Mouse (Mus musculus): ENCODE data around the gene Hinfp. TPM values are rescaled to one million over a fixed set of nuclear protein-coding genes. Genes with fewer than 3 reads are reported as not detected.
A peak's percentile ranks its signal among the peaks of the same experiment; 100 is the strongest.

Gene Hinfp
- polyA plus RNA-seq, 1 experiment from 2014 or later = 10.0 TPM

GRCm38 (mm10) chr9:44286256-44286850 is 19.1 kb downstream of the Hinfp start:
- no peak for ATAC-seq
- DNase-seq (ENCODE audit: low spot score) = no peak
- Histone ChIP-seq H3K36me3 (ENCODE audit: insufficient read depth, low read length) (no peaks in the 10 kb centered on the region), H3K4me2 (replicated peaks; ENCODE audit: low read depth, low read length) (no peak overlapping the region), H3K27me3 (replicated peaks; ENCODE audit: insufficient read depth, low read length) (peaks cover 12% of the 10 kb centered on the region), H3K4me1 (ENCODE audit: insufficient read depth, low read depth, low read length) (peaks cover 14% of the 10 kb centered on the region; the same call in 1 of the 2 replicates), H3K9me3 (ENCODE audit: low read length) (no peaks in the 10 kb centered on the region), H3K27ac (ENCODE audit: low read length) (no peak overlapping the region), H3K9ac (replicated peaks; ENCODE audit: low read depth) (no peak overlapping the region), H3K4me3 (ENCODE audit: low read depth, low read length) (no peak overlapping the region)
- WGBS = 10% methylated on average over 6 of the region's 6 CpGs
- no peak for TF ChIP-seq CTCF (IDR thresholded peaks at IDR 0.05)
- no peak for TF ChIP-seq EP300 (IDR thresholded peaks at IDR 0.05)

GRCm38 (mm10) chr9:44283183-44283582 is 22.3 kb downstream of the Hinfp start:
- H3K27me3 ChIP-seq (replicated peaks; ENCODE audit: insufficient read depth, low read length) = peaks cover 12% of the 10 kb centered on the region
- DNase-seq (ENCODE audit: low spot score) (no peak), ATAC-seq (no peak)
- no peak overlapping the region for H3K9ac ChIP-seq (replicated peaks; ENCODE audit: low read depth)
- H3K27ac ChIP-seq (ENCODE audit: low read length) = no peak overlapping the region
- no peaks in the 10 kb centered on the region for H3K9me3 ChIP-seq (ENCODE audit: low read length)
- TF ChIP-seq CTCF (IDR thresholded peaks at IDR 0.05) = no peak
- TF ChIP-seq EP300 (IDR thresholded peaks at IDR 0.05) = no peak
- H3K4me3 ChIP-seq (ENCODE audit: low read depth, low read length) = no peak overlapping the region
- no peak overlapping the region for H3K4me2 ChIP-seq (replicated peaks; ENCODE audit: low read depth, low read length)
- peaks cover 11% of the 10 kb centered on the region; the same call in 1 of the 2 replicates for H3K4me1 ChIP-seq (ENCODE audit: insufficient read depth, low read depth, low read length)
- WGBS = 52% methylated on average over 5 of the region's 5 CpGs
- H3K36me3 ChIP-seq (ENCODE audit: insufficient read depth, low read length) = no peaks in the 10 kb centered on the region

- Histone ChIP-seq H3K4me1 (ENCODE audit: insufficient read depth, low read depth, low read length) (peaks cover 7% of the 10 kb centered on the region; the same call in 1 of the 2 replicates), H3K27me3 (replicated peaks; ENCODE audit: insufficient read depth, low read length) (no peaks in the 10 kb centered on the region), H3K4me3 (ENCODE audit: low read depth, low read length) (no peak overlapping the region), H3K4me2 (replicated peaks; ENCODE audit: low read depth, low read length) (no peak overlapping the region), H3K9me3 (ENCODE audit: low read length) (no peaks in the 10 kb centered on the region), H3K36me3 (ENCODE audit: insufficient read depth, low read length) (no peaks in the 10 kb centered on the region), H3K27ac (ENCODE audit: low read length) (no peak overlapping the region), H3K9ac (replicated peaks; ENCODE audit: low read depth) (no peak overlapping the region)
- ATAC-seq = no peak
- WGBS = 85% methylated on average over 4 of the region's 4 CpGs
- no peak for TF ChIP-seq CTCF (IDR thresholded peaks at IDR 0.05)
- no peak for TF ChIP-seq EP300 (IDR thresholded peaks at IDR 0.05)
- DNase-seq (ENCODE audit: low spot score) = no peak
Observed at GRCm38 (mm10) chr9:44269973-44270372, 35.5 kb downstream of the Hinfp start.

- Histone ChIP-seq H3K4me1 (ENCODE audit: insufficient read depth, low read depth, low read length) (peaks cover 7% of the 10 kb centered on the region; the same call in 1 of the 2 replicates), H3K9me3 (ENCODE audit: low read length) (no peaks in the 10 kb centered on the region), H3K4me3 (ENCODE audit: low read depth, low read length) (no peak overlapping the region), H3K27ac (ENCODE audit: low read length) (no peak overlapping the region), H3K27me3 (replicated peaks; ENCODE audit: insufficient read depth, low read length) (no peaks in the 10 kb centered on the region), H3K4me2 (replicated peaks; ENCODE audit: low read depth, low read length) (no peak overlapping the region), H3K36me3 (ENCODE audit: insufficient read depth, low read length) (no peaks in the 10 kb centered on the region), H3K9ac (replicated peaks; ENCODE audit: low read depth) (no peak overlapping the region)
- 71% methylated on average over 3 of the region's 3 CpGs for WGBS
- no peak for TF ChIP-seq EP300 (IDR thresholded peaks at IDR 0.05)
- peak; percentile 71 for TF ChIP-seq CTCF (IDR thresholded peaks at IDR 0.05)
- DNase-seq (ENCODE audit: low spot score) = no peak
- ATAC-seq = no peak
Observed at GRCm38 (mm10) chr9:44269077-44269476, 36.4 kb downstream of the Hinfp start.

- Histone ChIP-seq H3K4me2 (replicated peaks; ENCODE audit: low read depth, low read length) (peak within 1 kb of the TSS; percentile 86), H3K4me3 (ENCODE audit: low read depth, low read length) (peak within 1 kb of the TSS; percentile 56), H3K36me3 (ENCODE audit: insufficient read depth, low read length) (no peaks in the 10 kb centered on the region), H3K9ac (replicated peaks; ENCODE audit: low read depth) (peak within 1 kb of the TSS; percentile 95), H3K27me3 (replicated peaks; ENCODE audit: insufficient read depth, low read length) (no peaks in the 10 kb centered on the region), H3K4me1 (ENCODE audit: insufficient read depth, low read depth, low read length) (peaks cover 7% of the 10 kb centered on the region; the same call in 1 of the 2 replicates), H3K9me3 (ENCODE audit: low read length) (no peaks in the 10 kb centered on the region), H3K27ac (ENCODE audit: low read length) (peak within 1 kb of the TSS; percentile 92)
- peak; percentile 43 for ATAC-seq
- peak; percentile 63 for DNase-seq (ENCODE audit: low spot score)
- TF ChIP-seq CTCF (IDR thresholded peaks at IDR 0.05) = no peak
- TF ChIP-seq EP300 (IDR thresholded peaks at IDR 0.05) = no peak
- 49% methylated on average over 6 of the region's 6 CpGs for WGBS
Observed at GRCm38 (mm10) chr9:44268432-44268831, 37.0 kb downstream of the Hinfp start, which contains the start of gene Nlrx1. Gene Nlrx1 (minus strand): TSS chr9:44268599.

- Histone ChIP-seq H3K4me2 (replicated peaks; ENCODE audit: low read depth, low read length) (peak overlapping the region; percentile 86), H3K27me3 (replicated peaks; ENCODE audit: insufficient read depth, low read length) (no peaks in the 10 kb centered on the region), H3K9ac (replicated peaks; ENCODE audit: low read depth) (peak overlapping the region; percentile 95), H3K4me3 (ENCODE audit: low read depth, low read length) (peak overlapping the region; percentile 56), H3K9me3 (ENCODE audit: low read length) (no peaks in the 10 kb centered on the region), H3K4me1 (ENCODE audit: insufficient read depth, low read depth, low read length) (peaks cover 7% of the 10 kb centered on the region; the same call in 1 of the 2 replicates), H3K27ac (ENCODE audit: low read length) (peak overlapping the region; percentile 92), H3K36me3 (ENCODE audit: insufficient read depth, low read length) (no peaks in the 10 kb centered on the region)
- 8% methylated on average over 24 of the region's 28 CpGs for WGBS
- ATAC-seq (peak; percentile 97), DNase-seq (ENCODE audit: low spot score) (peak; percentile 94)
- TF ChIP-seq CTCF (IDR thresholded peaks at IDR 0.05) (peak; percentile 76), EP300 (IDR thresholded peaks at IDR 0.05) (no peak)
Observed at GRCm38 (mm10) chr9:44268027-44268360, 37.5 kb downstream of the Hinfp start.

Data from lung, postnatal 0 days (tissue).